Mouse (Mus musculus) cerebellum, adult 2 months (tissue): Measurements from ENCODE around the gene Adprh. TPM values are rescaled to one million over a fixed set of nuclear protein-coding genes. Genes with fewer than 3 reads are reported as not detected.

ENCODE experiments used
- DNase-seq, 2 experiments: peaks; one replicate each; pipeline ENCODE4 v3.0.0; 2021
- H3K27ac ChIP-seq: fragments of 200-500 bp; 2 replicates; pipeline ENCODE4 v1.5.1; 2012; ENCODE audit warnings: low read length, control low read depth, inconsistent platforms; ENCODE audit not compliant: insufficient read depth
- H3K27me3 ChIP-seq: fragments of 200-500 bp; 2 replicates; pipeline ENCODE4 v1.6.1; 2012; ENCODE audit warnings: inconsistent platforms, mild to moderate bottlenecking, low read length, moderate library complexity; ENCODE audit not compliant: control insufficient read depth, insufficient read depth
- H3K4me1 ChIP-seq: fragments of 200-500 bp; 2 replicates; pipeline ENCODE4 v1.6.1; 2011; ENCODE audit warnings: low read length; ENCODE audit not compliant: control insufficient read depth, insufficient read depth
- H3K4me3 ChIP-seq: fragments of 200-500 bp; replicated peaks from 2 replicates; pipeline ENCODE3; 2011; ENCODE audit warnings: mild to moderate bottlenecking, low read depth, low read length, control low read depth; ENCODE audit not compliant: insufficient read depth
- CTCF ChIP-seq: fragments of 200-500 bp; IDR thresholded peaks from 2 replicates; pipeline ENCODE4 v1.5.1; 2011; ENCODE audit warnings: low read depth, mild to moderate bottlenecking, control low read depth, low read length, moderate library complexity, borderline replicate concordance; ENCODE audit not compliant: insufficient read depth
- POLR2A ChIP-seq: fragments of 200-500 bp; IDR thresholded peaks from 2 replicates; pipeline ENCODE4 v1.6.1; 2011; ENCODE audit warnings: low read length, control low read depth, borderline replicate concordance; ENCODE audit not compliant: insufficient read depth
- WGBS: fragments of 180-500 bp; shearing (Covaris S2); methylation state at CpG from one replicate; pipeline ENCODE4 v1.1.7; 2018; 5-methylcytosine and 5-hydroxymethylcytosine counted together
- polyA plus RNA-seq: library from polyadenylated mRNA; depleted of rRNA; stranded (reverse); fragments of >200 nt; gene quantifications from 2 replicates; pipeline ENCODE4 v1.2.3, GENCODE M21; 2012; rRNA removed

Gene Adprh
- polyA plus RNA-seq = 67.3 and 71.6 TPM in 2 replicates

DNA sequence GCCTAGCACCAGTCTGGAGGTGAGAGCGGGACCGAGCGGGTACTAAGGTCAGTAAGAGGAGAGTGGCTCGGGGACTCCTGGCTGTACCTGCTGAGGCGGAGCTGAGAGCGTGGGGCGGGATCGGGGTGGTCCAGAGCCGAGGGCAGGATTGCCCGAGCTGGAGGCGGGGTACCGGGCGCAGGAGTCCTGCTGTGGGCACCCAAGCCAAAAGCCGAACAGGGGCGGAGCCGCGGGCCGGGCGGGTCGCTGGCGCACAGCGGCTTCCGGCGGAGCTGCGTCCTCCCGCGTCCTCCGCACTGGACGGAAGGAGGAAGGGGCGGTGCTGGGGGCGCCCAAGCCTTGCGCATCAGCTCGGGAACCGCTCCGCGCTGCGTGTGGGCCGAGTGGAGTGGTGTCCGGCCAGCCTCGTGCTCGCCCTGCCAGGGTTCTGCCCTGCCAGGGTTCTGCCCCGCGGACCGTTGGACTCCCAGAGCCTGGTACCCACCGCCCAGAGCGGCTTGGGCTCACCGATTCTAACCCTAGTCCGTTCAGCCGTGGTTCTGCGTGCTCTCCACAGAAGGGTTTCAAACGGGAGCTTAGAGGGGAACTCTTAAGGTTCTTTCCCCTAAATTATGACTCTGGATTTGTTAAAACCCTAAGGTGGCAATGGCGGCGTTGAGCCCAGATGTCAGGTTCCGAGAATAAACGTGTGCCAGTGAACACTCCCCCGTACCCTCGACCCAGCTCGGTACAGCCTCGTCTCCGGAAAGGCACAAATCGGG lies at the start of gene Adprh:
TSS of gene Adprh (minus strand) at position 262 of the 761 bp plus-strand sequence.
- H3K27ac ChIP-seq = peak within 1 kb of the TSS; percentile 84
- under 1% methylated on average over 50 of the region's 61 CpGs for WGBS
- H3K4me3 ChIP-seq = peak within 1 kb of the TSS; percentile 66
- peak; percentile 93 for DNase-seq
- TF ChIP-seq POLR2A (peak; percentile 89), CTCF (no peak)
- H3K27me3 ChIP-seq = no peaks in the 10 kb centered on the region
- no peaks in the 10 kb centered on the region for H3K4me1 ChIP-seq

DNA sequence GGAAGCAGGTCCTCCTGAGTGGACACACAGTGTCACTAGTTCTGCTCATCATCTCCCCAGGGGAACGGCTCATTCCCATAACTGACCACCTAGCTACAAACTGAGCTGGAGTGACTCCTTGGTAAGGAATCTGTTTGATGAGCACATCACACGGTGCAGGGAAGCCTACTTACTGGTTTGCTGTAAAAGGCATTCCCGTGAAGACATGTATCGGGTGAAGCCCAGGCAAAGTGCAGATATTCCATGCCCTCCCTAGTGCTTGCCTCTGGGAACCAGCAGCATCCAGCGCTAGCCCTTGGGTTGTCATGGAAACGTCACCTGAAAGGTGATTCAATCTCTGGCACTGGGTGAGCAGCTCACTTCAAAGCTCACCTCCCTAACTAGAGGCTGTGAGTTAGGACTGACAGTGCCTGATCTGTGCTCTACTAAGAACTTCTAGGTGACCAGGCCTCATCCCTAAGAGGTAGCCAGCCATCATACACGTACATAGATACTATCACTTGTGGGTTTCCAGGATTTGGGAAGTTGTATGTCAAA lies 44.2 kb upstream of the Adprh start:
- no peaks in the 10 kb centered on the region for H3K4me1 ChIP-seq
- TF ChIP-seq POLR2A = no peak
- TF ChIP-seq CTCF = no peak
- DNase-seq = no peak
- no peaks in the 10 kb centered on the region for H3K27me3 ChIP-seq
- no peak overlapping the region for H3K4me3 ChIP-seq
- no peak overlapping the region for H3K27ac ChIP-seq
- WGBS = 81% methylated on average over 7 of the region's 7 CpGs

DNA sequence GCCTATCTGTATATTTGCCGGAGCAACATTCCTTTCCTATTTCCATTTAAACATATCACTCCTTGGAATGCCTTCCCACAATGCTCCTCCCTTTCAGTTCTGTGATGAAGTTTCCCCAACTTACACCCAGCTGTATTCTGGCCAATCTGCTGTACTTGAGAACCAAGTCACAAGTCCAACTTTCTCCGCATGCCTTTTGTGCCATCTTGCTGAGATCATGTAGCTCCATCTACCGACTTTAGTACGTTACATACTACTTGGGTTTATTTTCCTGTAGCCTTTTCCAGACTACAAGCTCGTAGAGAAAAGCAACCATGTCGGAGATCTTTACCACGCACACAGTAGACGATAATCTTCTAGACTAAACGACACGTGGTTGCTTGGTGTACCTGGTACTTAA lies 41.4 kb upstream of the Adprh start:
- TF ChIP-seq CTCF = no peak
- no peak for TF ChIP-seq POLR2A
- 79% methylated on average over 10 of the region's 10 CpGs for WGBS
- Histone ChIP-seq H3K27ac (no peak overlapping the region), H3K4me1 (no peaks in the 10 kb centered on the region), H3K27me3 (no peaks in the 10 kb centered on the region), H3K4me3 (no peak overlapping the region)
- DNase-seq = no peak

DNA sequence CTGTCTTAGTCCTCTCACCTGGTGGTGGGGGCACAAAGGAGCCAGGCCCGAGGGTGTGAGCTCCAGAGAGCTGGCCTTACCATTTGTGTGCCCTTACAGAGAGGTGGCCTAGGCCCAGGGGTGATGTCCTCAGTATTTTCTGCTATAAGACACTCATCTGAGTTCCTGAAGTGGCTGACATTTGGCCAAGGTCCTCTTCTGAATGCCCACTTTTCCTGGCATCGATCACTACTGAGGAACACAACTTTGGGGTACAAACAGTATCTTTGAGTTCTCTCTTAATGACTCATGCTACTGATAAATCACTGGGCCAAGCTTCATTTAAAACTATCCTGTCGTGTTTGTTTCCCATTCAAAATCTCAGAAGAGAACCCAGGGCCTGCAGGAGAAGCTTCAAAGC lies 40.0 kb upstream of the Adprh start:
- Histone ChIP-seq H3K27ac (no peak overlapping the region), H3K4me3 (no peak overlapping the region), H3K27me3 (no peaks in the 10 kb centered on the region), H3K4me1 (no peaks in the 10 kb centered on the region)
- WGBS = 77% methylated on average over 3 of the region's 3 CpGs
- TF ChIP-seq CTCF (no peak), POLR2A (no peak)
- DNase-seq = no peak

DNA sequence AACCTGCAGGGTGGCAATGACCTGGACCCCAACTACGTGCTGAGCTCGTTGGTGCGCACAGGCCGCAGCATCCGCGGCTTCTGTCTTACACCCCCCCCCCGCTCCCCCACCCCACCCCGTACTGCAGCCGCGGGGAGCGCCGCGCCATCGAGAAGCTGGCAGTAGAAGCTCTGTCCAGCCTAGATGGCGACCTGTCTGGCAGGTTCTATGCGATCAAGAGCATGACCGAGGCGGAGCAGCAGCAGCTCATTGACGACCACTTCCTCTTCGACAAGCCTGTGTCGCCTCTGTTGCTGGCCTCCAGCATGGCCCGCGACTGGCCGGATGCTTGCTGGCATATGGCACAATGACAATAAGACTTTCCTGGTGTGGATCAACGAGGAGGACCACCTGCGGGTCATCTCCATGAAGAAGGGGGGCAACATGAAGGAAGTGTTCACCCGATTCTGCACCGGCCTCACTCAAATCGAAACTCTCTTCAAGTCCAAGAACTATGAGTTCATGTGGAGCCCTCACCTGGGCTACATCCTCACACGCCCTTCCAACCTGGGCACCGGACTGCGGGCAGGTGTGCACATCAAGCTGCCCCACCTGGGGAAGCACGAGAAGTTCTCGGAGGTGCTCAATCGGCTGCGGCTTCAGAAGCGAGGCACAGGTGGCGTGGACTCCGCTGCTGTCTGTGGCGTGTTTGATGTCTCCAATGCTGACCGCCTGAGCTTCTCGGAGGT lies 31.2 kb upstream of the Adprh start:
- Histone ChIP-seq H3K4me3 (no peak overlapping the region), H3K4me1 (no peaks in the 10 kb centered on the region), H3K27me3 (no peaks in the 10 kb centered on the region; the same call in 1 of the 2 replicates), H3K27ac (no peak overlapping the region)
- 28% methylated on average over 42 of the region's 42 CpGs for WGBS
- DNase-seq = no peak
- no peak for TF ChIP-seq POLR2A
- TF ChIP-seq CTCF = no peak

DNA sequence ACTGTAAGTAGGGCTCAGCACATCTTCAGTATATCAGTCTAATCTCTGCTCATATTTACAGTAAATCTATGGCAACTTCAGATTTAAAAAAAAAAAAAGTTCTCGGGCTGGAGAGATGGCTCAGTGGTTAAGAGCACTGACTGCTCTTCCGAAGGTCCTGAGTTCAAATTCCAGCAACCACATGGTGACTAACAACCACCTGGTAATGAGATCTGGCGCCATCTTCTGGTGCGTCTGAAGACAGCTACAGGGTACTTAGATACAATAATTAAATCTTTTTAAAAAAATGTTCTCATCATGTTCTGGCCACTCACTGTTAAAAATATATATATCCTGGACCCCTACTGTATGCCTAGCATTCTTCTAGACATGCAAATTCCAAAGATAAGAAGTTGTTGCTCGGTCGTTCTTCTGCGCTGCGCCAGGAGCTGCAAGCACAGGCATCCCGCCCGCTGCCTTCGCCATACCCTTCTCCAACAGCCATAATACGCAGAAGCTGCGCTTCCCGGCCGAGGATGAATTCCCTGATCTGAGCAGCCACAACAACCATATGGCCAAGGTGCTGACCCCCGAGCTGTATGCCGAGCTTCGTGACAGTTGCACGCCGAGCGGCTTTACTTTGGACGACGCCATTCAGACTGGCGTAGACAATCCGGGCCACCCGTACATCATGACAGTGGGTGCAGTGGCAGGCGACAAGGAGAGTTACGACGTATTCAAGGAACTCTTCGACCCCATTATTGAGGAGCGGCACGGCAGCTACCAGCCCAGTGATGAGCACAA lies 30.5 kb upstream of the Adprh start:
- 17% methylated on average over 32 of the region's 32 CpGs for WGBS
- Histone ChIP-seq H3K27me3 (no peaks in the 10 kb centered on the region; the same call in 1 of the 2 replicates), H3K4me1 (no peaks in the 10 kb centered on the region), H3K4me3 (peak overlapping the region; percentile 29), H3K27ac (no peak overlapping the region)
- peak in 1 of 2 experiments; percentile 11 for DNase-seq
- TF ChIP-seq POLR2A = no peak
- peak; percentile 20; the same call in 1 of the 2 replicates for TF ChIP-seq CTCF

DNA sequence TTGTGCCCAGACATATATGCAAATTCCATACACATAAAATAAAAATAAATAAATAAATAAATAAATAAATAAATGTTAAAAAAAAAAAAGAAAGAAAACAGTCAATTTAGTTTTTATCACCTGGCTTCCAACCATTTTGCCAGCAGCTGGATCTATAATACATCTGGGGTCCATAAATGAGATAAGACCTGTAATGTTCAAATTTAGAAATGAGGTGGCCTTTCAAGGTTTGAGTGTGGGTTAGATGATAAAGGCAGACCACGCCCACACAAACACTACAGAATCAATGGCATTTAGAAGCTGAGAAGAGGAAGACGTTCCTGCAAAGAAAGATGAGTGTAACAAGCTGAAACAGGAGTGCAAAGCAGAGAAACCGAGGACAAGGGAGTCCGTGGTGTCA lies 28.8 kb upstream of the Adprh start:
- H3K4me1 ChIP-seq = 0 out of 2 replicates have a peak, but pooled peaks cover 5% of the 10 kb centered on the region
- no peak overlapping the region for H3K27ac ChIP-seq
- no peak for DNase-seq
- no peaks in the 10 kb centered on the region; the same call in 1 of the 2 replicates for H3K27me3 ChIP-seq
- no peak overlapping the region for H3K4me3 ChIP-seq
- TF ChIP-seq POLR2A (no peak), CTCF (no peak)
- 90% methylated on average over 4 of the region's 4 CpGs for WGBS
